Mouse (Mus musculus): ENCODE results near the gene Naa40. TPM values are rescaled to one million over a fixed set of nuclear protein-coding genes. Genes with fewer than 3 reads are reported as not detected.

The Naa40 gene
- total RNA-seq, 2 experiments from 2014 or later, result 28.5 to 29.8 TPM

DNA sequence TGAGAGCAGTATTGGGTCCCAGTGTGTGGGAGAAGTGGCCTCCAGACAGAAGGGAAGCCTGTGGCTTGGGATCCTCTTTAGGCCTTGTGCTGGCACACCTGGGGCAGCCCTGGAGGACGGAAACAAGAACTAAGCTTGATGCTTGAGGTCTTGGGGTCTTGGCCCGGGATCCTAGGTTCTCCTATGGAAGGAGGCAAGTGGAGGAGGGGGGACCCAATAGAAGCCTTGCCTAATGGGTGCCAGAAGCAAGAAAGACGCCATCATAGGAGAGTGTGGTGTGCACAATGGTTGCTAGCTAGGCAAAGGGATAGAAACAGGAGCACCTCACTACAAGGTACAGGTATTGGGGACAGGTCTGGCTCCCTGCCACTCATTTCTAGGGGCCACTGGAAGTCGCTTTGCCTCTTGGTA lies 25.4 kb upstream of the Naa40 start:
- no peak for DNase-seq (ENCODE audit: low spot score in 2 of 2)

DNA sequence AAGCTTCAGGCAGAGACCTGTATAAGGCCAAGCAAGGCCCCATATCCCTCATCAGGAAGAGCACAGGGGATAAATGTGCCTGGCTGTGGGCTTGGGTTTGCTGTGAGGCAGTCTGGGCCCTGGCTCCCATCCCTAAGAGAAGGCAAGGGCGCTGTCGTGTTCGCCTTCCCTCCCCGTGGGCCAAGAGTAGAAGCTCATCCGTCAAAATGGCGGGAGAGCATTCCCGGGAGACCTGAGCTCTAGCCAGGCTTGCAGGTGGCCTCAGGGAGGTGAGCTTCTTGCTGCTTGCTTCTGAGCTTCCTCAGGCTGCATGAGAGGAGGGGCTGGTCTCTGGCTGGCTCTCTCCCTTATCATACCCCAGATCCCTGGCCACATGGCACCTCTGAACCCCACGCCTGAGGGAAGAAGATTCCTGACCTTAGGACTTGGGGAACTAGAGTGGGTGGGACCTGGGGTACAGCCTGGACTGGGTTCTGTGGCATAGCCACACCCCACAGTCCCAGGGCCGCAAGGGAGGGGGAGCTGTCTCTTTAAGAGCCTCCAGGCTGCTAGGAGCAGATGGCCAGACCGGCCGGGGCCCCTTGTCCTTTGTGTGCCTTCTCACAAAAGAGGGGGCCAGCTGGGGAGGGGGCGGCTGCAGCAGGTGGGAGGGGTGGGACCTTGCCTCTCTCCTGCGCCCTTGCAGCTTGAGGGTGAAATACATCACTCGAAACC lies 24.7 kb upstream of the Naa40 start:
- no peak for DNase-seq (ENCODE audit: low spot score in 2 of 2)

DNA sequence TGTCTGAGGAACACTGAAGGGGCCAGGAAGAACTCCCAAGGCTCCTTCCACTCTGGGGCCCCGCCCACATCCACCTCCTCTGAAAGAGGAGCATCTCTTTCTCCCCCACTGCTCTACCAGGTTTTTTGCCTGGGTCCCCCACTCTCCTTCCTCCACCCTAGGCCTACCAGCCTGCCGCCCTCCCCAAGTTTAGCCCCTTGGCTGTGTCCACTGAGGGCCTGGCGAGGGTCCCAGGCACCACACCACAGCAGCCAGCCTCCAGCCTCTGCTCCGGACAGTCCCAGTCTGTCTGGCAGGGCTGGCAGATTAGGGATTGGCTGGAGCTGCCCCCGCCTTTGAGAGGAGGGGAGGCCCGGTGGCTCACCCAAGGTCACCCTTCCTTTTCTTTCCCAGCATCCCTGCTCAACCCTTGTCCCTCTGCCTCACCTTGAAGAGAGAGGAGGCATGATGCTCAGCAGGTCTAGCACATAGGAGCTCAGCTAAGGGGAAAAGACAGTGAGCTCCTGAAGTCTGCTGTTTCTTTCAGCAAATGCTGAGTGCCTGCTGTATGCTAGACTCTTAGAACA lies 23.9 kb upstream of the Naa40 start:
- no peak for DNase-seq (ENCODE audit: low spot score in 2 of 2)

DNA sequence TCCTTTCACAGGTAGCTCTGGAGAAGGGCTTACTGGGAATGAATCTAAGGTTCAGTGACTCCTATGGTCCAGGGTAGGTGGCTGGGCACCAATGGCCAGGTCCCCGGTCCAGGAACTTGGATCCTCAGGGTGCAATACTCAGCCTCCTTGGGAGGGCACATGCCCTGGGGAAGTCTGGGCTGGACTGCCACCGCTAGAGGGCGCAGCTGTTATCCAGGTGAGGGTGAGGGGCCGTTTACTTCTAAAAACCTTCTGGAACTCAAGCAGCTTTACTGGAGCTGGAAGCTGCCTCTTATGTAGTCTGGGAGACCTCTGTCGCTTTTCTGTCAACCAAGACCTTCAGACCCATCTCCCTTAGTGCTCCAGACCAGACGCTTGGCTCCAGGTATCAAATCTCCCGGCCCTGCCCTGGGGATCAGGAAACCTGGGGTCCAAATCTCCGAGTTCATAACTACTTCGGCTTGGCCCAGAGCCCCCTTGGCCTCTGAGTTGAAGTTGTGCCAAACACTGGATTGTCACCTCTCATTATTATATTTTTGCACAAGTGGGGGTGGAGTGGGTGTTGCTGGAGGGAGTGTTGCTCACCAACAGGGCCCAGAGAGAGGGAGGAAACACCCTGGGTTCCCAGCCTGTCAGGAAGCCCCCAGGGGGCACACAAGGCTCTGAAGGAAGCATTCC lies 23.2 kb upstream of the Naa40 start:
- DNase-seq (ENCODE audit: low spot score in 2 of 2), result peak in 1 of 2 experiments; percentile 74

DNA sequence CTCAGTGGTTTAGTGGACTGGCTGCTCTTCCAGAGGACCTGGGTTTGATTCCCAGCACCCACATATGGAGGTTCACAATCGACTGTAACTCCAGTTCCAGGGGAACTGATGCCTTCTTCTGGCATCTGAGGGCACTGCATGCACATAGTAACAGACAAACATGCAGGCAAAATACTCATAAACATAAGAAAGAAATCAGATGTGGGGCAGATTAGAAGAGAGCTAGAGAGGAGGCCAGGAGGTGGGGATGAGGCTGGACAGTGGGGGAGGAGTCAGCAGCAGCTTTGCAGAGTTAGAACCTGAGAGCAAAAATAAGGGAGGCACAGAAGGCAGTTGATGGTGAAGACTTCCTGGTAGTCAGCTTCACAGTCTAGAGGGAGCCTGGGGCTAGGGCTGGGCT lies 21.6 kb upstream of the Naa40 start:
- DNase-seq (ENCODE audit: low spot score in 2 of 2), result no peak

DNA sequence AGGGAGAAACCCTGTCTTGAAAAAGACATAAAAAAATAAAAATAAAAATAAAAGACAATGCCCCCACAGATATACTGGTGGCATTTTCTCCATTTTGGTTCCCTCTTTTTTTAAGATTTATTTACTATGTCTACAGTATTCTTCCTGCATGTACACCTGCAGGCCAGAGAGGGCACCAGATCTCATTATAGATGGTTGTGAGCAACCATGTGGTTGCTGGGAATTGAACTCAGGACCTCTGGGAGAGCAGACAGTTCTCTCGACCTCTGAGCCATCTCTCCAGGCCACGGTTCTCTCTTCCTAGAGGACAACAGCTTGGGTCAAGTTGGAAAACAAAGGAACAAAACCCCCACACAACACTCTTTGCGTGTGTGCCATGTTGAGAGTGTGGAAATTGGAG lies 21.0 kb upstream of the Naa40 start:
- DNase-seq (ENCODE audit: low spot score in 2 of 2), result no peak

DNA sequence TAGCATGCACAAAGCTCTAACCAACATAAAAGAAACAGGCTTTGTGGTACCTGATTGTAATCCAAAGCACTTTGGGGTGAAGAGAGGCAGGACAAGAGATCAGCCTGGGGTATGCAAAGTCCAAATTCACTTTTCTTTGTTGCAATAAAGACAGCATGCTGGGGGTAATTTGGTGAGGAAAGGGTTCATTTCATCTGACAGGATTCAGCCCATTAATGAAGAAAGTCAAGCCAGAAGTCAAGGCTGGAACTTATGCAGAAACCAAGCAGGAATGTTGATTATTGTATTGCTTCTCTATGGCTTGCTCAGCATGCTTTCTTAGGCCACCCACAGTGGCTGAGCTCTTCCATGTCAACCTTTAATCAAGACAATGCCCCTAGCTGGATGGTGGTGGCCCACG lies 20.5 kb upstream of the Naa40 start:
- DNase-seq (ENCODE audit: low spot score in 2 of 2), result no peak

DNA sequence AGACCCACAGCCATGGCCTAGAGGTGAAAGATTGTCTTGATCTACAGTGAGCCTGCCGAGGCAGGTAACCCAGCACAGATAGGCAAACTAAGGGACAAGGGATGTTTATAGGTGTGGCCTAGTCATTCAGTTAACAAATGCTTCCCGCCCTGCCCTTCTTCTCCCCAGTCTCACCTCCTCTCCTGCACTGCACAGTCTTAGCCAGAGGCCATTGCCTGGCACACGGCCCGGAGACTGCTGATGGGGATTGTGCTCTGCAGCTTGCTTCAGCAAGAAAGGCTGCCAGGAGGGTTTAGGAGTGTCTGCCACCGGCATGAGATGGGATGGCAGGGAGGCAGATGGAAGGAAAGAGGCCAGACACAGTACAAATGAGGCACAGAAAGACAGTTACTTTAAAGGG lies 16.9 kb upstream of the Naa40 start:
- no peak for DNase-seq (ENCODE audit: low spot score in 2 of 2)

DNA sequence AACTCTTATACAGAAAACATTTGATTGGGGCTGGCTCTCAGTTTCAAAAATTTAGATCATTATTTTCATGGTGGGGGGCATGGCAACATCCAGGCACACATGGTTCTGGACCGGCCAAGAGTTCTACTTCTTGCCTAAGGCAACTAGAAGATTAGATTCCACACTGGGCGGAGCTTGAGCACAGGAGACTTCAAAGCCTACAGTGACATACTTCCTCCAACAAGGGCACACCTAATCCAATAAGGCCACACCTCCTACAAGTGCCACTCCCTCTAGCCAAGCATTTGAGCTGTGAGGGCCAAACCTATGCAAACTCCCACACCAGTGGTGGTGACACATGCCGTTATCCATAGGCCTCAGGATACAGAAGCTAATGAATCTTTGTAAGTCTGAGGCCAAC lies 5.0 kb upstream of the Naa40 start:
- no peak for DNase-seq (ENCODE audit: low spot score in 2 of 2)

DNA sequence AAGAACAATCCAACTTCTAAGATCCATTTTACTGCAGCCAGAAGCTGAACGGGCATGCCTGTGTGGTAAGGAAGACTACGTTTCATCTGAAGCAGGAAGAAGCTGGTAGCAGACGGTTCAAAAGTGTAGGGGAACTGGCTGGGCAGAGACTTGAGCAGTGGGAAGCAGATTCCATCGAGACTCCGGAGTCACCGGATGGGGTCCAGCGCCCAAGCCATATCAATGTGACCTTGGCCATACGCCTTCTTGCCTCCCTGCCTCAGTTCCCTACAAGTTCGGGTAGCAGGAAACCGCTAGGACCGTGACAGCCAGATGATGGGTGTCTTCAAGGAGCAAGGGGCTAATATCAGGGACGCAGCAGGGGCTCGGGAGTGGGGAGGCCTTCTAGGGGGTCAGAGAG lies 692 bp downstream of the Naa40 start:
- DNase-seq (ENCODE audit: low spot score in 2 of 2), result no peak

DNA sequence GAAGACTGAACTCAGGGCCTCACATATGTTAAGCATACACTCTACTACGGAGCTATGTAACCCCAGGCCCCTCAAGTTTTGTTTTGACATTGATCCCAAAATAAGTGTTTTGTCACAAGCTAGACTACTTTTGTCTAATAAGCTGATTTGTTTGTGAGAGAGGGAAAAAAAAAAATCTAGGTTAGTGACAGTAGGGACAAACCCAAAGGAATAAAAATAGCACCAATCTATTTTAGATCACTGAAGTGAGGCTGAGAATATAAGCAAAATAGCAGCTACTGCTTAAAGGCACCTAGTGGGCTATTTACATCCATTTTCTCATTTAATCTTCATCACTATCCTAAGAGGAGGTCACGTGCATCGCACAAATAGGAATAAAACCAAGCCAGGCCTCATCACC lies 1.4 kb downstream of the Naa40 start:
- no peak for DNase-seq (ENCODE audit: low spot score in 2 of 2)

DNA sequence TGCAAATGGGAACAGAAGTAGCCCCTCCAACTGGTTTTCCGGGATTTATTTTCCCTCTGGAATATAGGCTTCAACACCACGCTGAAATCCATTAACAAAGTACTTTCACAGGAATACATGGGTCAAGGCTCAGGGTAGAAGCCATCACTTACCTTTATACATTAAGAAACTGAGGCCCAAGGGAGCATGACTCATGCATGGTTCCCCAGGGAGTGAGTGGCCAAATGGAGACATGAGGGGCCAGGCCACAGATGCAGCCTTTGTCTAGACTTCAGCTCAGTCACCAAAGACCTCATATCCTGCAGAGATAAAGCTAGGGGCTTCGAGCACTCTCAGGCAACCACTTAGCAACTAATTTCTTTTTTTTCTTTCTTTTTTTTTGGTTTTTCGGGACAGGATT lies 4.2 kb downstream of the Naa40 start:
- no peak for DNase-seq (ENCODE audit: low spot score in 2 of 2)

DNA sequence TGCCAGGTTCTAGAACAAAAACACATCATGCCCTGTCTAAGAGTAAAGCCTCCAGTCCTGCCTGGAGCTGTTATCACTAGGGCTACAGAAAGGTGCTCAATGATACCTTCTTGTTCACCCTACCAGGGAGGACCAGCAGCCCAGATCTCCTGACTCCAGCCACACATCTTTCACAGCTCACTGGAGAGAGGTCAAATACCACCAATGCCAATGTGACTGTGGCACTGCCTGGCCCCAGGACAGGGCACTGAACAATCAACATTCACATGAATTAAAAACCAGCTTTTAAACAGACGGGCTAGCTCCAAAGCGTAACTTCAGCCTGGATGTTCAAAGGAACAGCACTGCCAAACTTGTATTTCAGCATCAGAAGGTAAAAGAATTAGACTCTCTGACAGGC lies 5.0 kb downstream of the Naa40 start:
- DNase-seq (ENCODE audit: low spot score in 2 of 2), result no peak

DNA sequence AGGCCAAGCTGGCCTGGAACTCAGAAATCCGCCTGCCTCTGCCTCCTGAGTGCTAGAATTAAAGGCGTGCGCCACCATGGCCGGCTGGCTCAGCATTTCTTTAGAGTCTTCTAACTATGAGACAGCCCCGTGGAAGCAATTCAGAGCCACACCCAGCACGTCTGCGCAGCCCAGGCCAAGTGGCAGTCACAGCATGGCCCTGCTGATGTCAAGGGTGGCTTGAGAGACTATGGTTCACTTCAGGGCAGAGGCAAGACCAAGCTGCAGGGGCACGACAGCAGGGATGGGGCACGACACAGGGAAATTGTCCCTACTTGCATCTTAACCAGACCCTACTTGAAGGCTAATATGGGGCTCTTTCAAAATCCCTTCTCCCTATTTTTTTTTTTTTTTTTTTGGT lies 5.5 kb downstream of the Naa40 start:
- no peak for DNase-seq (ENCODE audit: low spot score in 2 of 2)

DNA sequence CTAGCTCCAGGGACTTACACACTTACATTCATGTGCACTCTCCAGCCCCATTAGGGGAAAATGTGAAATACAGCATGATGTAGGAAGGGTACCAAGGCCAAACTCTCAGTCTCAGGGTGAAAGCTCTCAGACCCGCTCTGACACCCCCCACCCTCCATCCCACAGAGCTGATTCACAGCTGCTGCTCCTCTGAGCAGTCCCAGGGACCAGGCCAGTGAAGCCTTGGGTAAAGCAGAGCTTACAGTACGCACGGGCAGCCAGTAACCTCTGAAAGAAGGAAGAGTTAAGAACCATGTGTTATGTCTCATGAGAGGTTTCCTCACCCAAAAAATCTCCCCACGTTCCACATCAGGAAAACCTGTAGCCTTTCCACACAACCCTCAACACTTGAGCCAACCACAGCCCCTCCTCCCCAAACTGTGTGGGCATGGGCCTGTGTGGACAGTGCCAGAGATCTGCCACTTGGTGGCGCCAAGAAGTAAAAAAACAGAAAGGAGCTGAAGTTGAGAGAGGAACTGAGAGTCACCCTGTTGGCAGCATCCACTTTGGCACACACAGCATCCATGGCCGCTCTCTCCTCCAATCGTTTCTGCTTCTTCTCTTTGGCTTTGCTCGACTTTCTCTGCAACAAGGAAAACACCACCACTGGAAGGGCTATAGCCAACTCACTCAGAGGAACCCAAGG lies 6.3 kb downstream of the Naa40 start:
- DNase-seq (ENCODE audit: low spot score in 2 of 2), result peak; percentile 73 to 89

DNA sequence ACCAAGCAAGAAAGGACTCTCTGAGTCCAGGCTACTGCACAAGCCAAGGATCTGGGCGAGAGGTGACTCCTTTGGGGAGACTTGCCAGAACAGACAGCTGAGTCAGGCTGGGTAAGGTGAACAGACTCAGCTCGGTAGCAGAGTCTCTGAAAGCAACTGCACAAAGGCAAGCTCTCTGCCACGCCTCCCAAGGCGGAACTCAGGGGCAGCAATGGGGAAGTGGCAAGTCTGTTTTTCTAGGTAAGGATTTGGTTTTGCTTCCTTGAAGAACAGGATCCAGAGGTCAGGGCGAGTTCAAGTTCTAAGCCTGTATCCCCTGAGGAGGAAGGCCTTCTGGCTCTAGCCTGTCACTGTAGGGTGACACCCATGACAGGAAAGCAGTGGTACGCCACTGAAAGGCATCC lies 14.5 kb downstream of the Naa40 start:
- no peak for DNase-seq (ENCODE audit: low spot score in 2 of 2)

DNA sequence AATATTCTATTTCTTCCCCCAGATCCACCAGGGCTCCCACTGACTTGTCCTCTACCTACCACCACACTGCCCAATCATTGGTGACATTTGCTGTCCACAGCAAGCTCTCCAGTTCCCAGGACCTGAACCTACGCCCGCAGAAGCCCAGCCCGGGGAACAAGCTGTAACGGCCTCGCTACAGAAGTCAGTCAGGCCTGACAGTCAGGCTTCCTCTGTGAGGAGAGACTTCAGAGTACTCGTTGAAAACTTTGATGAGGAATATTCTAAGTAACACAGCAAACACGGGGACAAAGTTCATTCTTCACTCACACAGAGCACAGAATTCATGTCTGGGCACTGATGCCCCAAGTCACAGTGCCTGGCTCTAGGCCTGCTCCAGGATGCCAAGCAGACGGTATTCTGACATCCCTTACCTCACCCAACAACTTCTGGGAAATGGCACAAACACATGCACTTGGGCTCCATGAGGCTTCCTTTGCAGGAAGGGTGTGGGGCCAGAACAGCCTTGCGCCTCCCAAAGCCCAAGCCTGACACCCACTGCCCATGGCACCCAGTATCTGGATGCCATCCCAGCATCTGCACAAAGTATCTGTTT lies 15.8 kb downstream of the Naa40 start:
- no peak for DNase-seq (ENCODE audit: low spot score in 2 of 2)

DNA sequence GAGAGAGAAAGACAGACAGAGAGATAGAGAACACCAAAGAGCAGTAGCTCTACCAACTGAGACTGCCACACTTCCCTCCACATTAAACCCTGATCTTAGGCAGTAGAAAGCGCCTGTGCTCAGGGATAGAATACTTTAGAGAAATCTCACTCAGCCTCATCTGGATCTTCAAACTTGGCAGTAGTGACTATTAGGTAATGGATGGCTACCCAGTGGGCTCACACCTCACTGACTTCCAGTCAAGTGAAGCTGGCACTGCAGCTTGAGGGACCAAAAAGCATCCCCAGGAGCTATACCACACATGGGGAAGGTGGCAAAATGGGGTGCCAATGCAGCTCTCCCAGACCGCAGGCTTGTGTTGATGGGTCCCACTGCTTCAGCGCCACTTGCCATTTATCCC lies 16.7 kb downstream of the Naa40 start:
- DNase-seq (ENCODE audit: low spot score in 2 of 2), result no peak

DNA sequence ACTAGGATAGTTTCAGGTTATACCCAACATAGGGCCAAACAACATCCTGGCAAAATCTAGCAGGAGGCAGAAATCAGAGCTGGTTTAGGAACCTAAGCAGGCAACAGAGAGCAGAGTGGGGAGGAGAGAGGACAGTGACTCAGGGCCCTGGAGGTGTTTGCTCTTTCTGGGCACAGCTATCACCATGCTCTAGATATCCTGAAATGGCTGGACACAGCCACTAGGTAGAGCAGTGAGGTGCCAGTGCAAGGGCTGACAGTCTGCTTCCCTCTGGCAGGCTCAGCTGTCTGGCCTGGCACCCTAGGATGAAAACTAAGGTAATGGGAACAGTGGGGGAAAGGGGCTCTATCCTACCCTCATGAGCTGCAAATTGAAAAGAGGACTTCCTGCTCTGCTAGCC lies 17.5 kb downstream of the Naa40 start:
- no peak for DNase-seq (ENCODE audit: low spot score in 2 of 2)

DNA sequence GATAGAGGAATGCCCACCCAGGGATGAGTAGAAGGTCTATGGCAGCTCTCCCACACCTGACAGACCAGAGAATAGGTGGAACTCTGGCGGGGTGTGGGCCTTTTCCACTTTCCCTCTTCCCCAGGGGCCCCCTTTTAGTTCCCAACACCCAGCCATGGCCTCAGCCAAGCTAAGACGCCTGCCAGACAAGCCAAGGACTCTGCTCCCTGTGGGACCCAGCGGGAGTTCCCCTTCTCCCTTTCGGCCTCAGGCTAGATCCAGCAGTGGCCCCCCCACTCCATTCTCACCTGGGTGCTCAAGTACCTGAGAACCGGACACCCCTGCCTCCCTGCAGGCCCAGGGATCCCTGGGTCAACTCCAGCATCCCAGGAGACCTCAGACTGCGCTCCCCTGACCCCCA lies 18.8 kb downstream of the Naa40 start:
- no peak for DNase-seq (ENCODE audit: low spot score in 2 of 2)

DNA sequence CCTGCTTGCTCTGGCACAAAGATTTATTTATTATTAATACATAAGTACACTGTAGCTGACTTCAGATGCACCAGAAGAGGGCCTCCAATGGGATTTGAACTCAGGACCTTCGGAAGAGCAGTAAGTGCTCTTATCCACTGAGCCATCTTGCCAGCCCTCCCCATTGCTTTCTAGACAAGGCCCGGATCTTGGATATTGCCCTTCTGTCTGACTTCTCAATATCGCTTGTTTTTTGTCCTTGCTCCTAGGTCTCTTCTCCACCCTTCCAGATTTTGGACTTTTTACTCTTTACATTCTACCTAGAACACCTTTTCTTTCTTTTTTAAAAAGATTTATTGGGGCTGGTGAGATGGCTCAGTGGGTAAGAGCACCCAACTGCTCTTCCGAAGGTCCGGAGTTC lies 22.2 kb downstream of the Naa40 start:
- no peak for DNase-seq (ENCODE audit: low spot score in 2 of 2)

DNA sequence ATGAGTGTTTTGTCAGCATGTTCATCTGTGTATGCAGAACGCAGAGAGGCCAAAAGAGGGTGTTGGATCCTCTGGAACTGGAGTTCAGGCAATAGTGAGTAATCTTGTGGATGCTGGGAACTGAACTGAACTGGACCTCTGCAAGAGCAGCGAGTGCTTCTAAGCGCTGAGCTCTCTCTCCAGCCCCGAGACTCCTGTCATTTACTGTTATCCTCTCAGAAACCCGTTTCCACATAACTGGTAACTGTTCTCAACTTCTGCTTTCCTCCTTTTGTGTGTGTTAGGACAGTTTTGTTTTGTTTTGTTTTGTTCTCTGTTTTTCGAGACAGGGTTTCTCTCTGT lies 23.1 kb downstream of the Naa40 start:
- no peak for DNase-seq (ENCODE audit: low spot score in 2 of 2)
